Mouse (Mus musculus): ENCODE measurements around the gene Kcnmb2. TPM values are rescaled to one million over a fixed set of nuclear protein-coding genes. Genes with fewer than 3 reads are reported as not detected.

Gene Kcnmb2
- polyA plus RNA-seq, 1 experiment from 2014 or later: 1.5 TPM

GRCm38 (mm10) chr3:32144194-32144593, 241.9 kb downstream of the Kcnmb2 start:
- H3K27me3 ChIP-seq (replicated peaks; ENCODE audit: control insufficient read depth, insufficient read depth, low read length): no peaks in the 10 kb centered on the region
- 80% methylated on average over 5 of the region's 5 CpGs for WGBS
- no peak overlapping the region for H3K4me3 ChIP-seq (ENCODE audit: low read depth, low read length)
- H3K36me3 ChIP-seq (ENCODE audit: control insufficient read depth, insufficient read depth, low read length): no peaks in the 10 kb centered on the region
- no peak overlapping the region for H3K27ac ChIP-seq (ENCODE audit: low read depth, low read length)
- H3K9me3 ChIP-seq (ENCODE audit: control insufficient read depth, low read length): no peaks in the 10 kb centered on the region
- no peak overlapping the region for H3K9ac ChIP-seq (ENCODE audit: low read depth, low read length)
- DNase-seq (ENCODE audit: low spot score) (no peak), ATAC-seq (replicated peaks; ENCODE audit: low FRiP score) (no peak)
- H3K4me1 ChIP-seq (replicated peaks; ENCODE audit: control insufficient read depth, insufficient read depth, low read length): no peaks in the 10 kb centered on the region
- H3K4me2 ChIP-seq: no peak overlapping the region

GRCm38 (mm10) chr3:32144655-32145054, 242.3 kb downstream of the Kcnmb2 start:
- Histone ChIP-seq H3K27ac (ENCODE audit: low read depth, low read length) (no peak overlapping the region), H3K4me2 (no peak overlapping the region), H3K9ac (ENCODE audit: low read depth, low read length) (no peak overlapping the region), H3K4me3 (ENCODE audit: low read depth, low read length) (no peak overlapping the region), H3K27me3 (replicated peaks; ENCODE audit: control insufficient read depth, insufficient read depth, low read length) (no peaks in the 10 kb centered on the region), H3K36me3 (ENCODE audit: control insufficient read depth, insufficient read depth, low read length) (no peaks in the 10 kb centered on the region), H3K9me3 (ENCODE audit: control insufficient read depth, low read length) (no peaks in the 10 kb centered on the region), H3K4me1 (replicated peaks; ENCODE audit: control insufficient read depth, insufficient read depth, low read length) (no peaks in the 10 kb centered on the region)
- 63% methylated on average over 3 of the region's 3 CpGs for WGBS
- ATAC-seq (replicated peaks; ENCODE audit: low FRiP score) (no peak), DNase-seq (ENCODE audit: low spot score) (no peak)

- Histone ChIP-seq H3K36me3 (ENCODE audit: control insufficient read depth, insufficient read depth, low read length) (no peaks in the 10 kb centered on the region), H3K4me1 (replicated peaks; ENCODE audit: control insufficient read depth, insufficient read depth, low read length) (no peaks in the 10 kb centered on the region), H3K4me3 (ENCODE audit: low read depth, low read length) (no peak overlapping the region), H3K9ac (ENCODE audit: low read depth, low read length) (no peak overlapping the region), H3K9me3 (ENCODE audit: control insufficient read depth, low read length) (no peaks in the 10 kb centered on the region), H3K27ac (ENCODE audit: low read depth, low read length) (no peak overlapping the region), H3K27me3 (replicated peaks; ENCODE audit: control insufficient read depth, insufficient read depth, low read length) (no peaks in the 10 kb centered on the region), H3K4me2 (no peak overlapping the region)
- WGBS: 82% methylated on average over 4 of the region's 4 CpGs
- ATAC-seq (replicated peaks; ENCODE audit: low FRiP score) (no peak), DNase-seq (ENCODE audit: low spot score) (no peak)
Measured at GRCm38 (mm10) chr3:32147739-32148138, 245.4 kb downstream of the Kcnmb2 start.

GRCm38 (mm10) chr3:32149851-32150570, 247.7 kb downstream of the Kcnmb2 start:
- 70% methylated on average over 14 of the region's 14 CpGs for WGBS
- Histone ChIP-seq H3K4me1 (replicated peaks; ENCODE audit: control insufficient read depth, insufficient read depth, low read length) (no peaks in the 10 kb centered on the region), H3K9me3 (ENCODE audit: control insufficient read depth, low read length) (no peaks in the 10 kb centered on the region), H3K9ac (ENCODE audit: low read depth, low read length) (no peak overlapping the region), H3K4me2 (no peak overlapping the region), H3K36me3 (ENCODE audit: control insufficient read depth, insufficient read depth, low read length) (no peaks in the 10 kb centered on the region), H3K27ac (ENCODE audit: low read depth, low read length) (no peak overlapping the region), H3K4me3 (ENCODE audit: low read depth, low read length) (no peak overlapping the region), H3K27me3 (replicated peaks; ENCODE audit: control insufficient read depth, insufficient read depth, low read length) (no peaks in the 10 kb centered on the region)
- no peak for ATAC-seq (replicated peaks; ENCODE audit: low FRiP score)
- no peak for DNase-seq (ENCODE audit: low spot score)

- H3K36me3 ChIP-seq (ENCODE audit: control insufficient read depth, insufficient read depth, low read length): no peaks in the 10 kb centered on the region
- no peak overlapping the region for H3K9ac ChIP-seq (ENCODE audit: low read depth, low read length)
- 68% methylated on average over 6 of the region's 6 CpGs for WGBS
- DNase-seq (ENCODE audit: low spot score): no peak
- no peaks in the 10 kb centered on the region for H3K9me3 ChIP-seq (ENCODE audit: control insufficient read depth, low read length)
- no peak for ATAC-seq (replicated peaks; ENCODE audit: low FRiP score)
- H3K4me3 ChIP-seq (ENCODE audit: low read depth, low read length): no peak overlapping the region
- no peaks in the 10 kb centered on the region for H3K4me1 ChIP-seq (replicated peaks; ENCODE audit: control insufficient read depth, insufficient read depth, low read length)
- H3K27ac ChIP-seq (ENCODE audit: low read depth, low read length): no peak overlapping the region
- H3K4me2 ChIP-seq: no peak overlapping the region
- H3K27me3 ChIP-seq (replicated peaks; ENCODE audit: control insufficient read depth, insufficient read depth, low read length): no peaks in the 10 kb centered on the region
Measured at GRCm38 (mm10) chr3:32180519-32180918, 278.2 kb downstream of the Kcnmb2 start.

GRCm38 (mm10) chr3:32185855-32186522, 283.7 kb downstream of the Kcnmb2 start:
- no peak overlapping the region for H3K27ac ChIP-seq (ENCODE audit: low read depth, low read length)
- WGBS: 53% methylated on average over 2 of the region's 2 CpGs
- H3K4me2 ChIP-seq: no peak overlapping the region
- ATAC-seq (replicated peaks; ENCODE audit: low FRiP score): no peak
- no peaks in the 10 kb centered on the region for H3K4me1 ChIP-seq (replicated peaks; ENCODE audit: control insufficient read depth, insufficient read depth, low read length)
- H3K27me3 ChIP-seq (replicated peaks; ENCODE audit: control insufficient read depth, insufficient read depth, low read length): no peaks in the 10 kb centered on the region
- H3K36me3 ChIP-seq (ENCODE audit: control insufficient read depth, insufficient read depth, low read length): no peaks in the 10 kb centered on the region
- H3K4me3 ChIP-seq (ENCODE audit: low read depth, low read length): no peak overlapping the region
- no peak overlapping the region for H3K9ac ChIP-seq (ENCODE audit: low read depth, low read length)
- no peaks in the 10 kb centered on the region for H3K9me3 ChIP-seq (ENCODE audit: control insufficient read depth, low read length)
- DNase-seq (ENCODE audit: low spot score): no peak

- no peak overlapping the region for H3K9ac ChIP-seq (ENCODE audit: low read depth, low read length)
- no peak overlapping the region for H3K27ac ChIP-seq (ENCODE audit: low read depth, low read length)
- ATAC-seq (replicated peaks; ENCODE audit: low FRiP score) (no peak), DNase-seq (ENCODE audit: low spot score) (peak; percentile 35)
- WGBS: 29% methylated on average over 5 of the region's 5 CpGs
- no peak overlapping the region for H3K4me3 ChIP-seq (ENCODE audit: low read depth, low read length)
- no peaks in the 10 kb centered on the region for H3K4me1 ChIP-seq (replicated peaks; ENCODE audit: control insufficient read depth, insufficient read depth, low read length)
- no peaks in the 10 kb centered on the region for H3K9me3 ChIP-seq (ENCODE audit: control insufficient read depth, low read length)
- no peak overlapping the region for H3K4me2 ChIP-seq
- H3K27me3 ChIP-seq (replicated peaks; ENCODE audit: control insufficient read depth, insufficient read depth, low read length): no peaks in the 10 kb centered on the region
- no peaks in the 10 kb centered on the region for H3K36me3 ChIP-seq (ENCODE audit: control insufficient read depth, insufficient read depth, low read length)
Measured at GRCm38 (mm10) chr3:32188521-32188920, 286.2 kb downstream of the Kcnmb2 start.

- WGBS: 73% methylated on average over 2 of the region's 2 CpGs
- H3K4me2 ChIP-seq: no peak overlapping the region
- DNase-seq (ENCODE audit: low spot score) (no peak), ATAC-seq (replicated peaks; ENCODE audit: low FRiP score) (no peak)
- no peaks in the 10 kb centered on the region for H3K9me3 ChIP-seq (ENCODE audit: control insufficient read depth, low read length)
- no peaks in the 10 kb centered on the region for H3K27me3 ChIP-seq (replicated peaks; ENCODE audit: control insufficient read depth, insufficient read depth, low read length)
- H3K36me3 ChIP-seq (ENCODE audit: control insufficient read depth, insufficient read depth, low read length): no peaks in the 10 kb centered on the region
- H3K9ac ChIP-seq (ENCODE audit: low read depth, low read length): no peak overlapping the region
- H3K4me1 ChIP-seq (replicated peaks; ENCODE audit: control insufficient read depth, insufficient read depth, low read length): no peaks in the 10 kb centered on the region
- H3K27ac ChIP-seq (ENCODE audit: low read depth, low read length): no peak overlapping the region
- no peak overlapping the region for H3K4me3 ChIP-seq (ENCODE audit: low read depth, low read length)
Measured at GRCm38 (mm10) chr3:32188955-32189354, 286.6 kb downstream of the Kcnmb2 start.

GRCm38 (mm10) chr3:32189956-32190355, 287.6 kb downstream of the Kcnmb2 start:
- no peak for ATAC-seq (replicated peaks; ENCODE audit: low FRiP score)
- H3K4me1 ChIP-seq (replicated peaks; ENCODE audit: control insufficient read depth, insufficient read depth, low read length): no peaks in the 10 kb centered on the region
- DNase-seq (ENCODE audit: low spot score): no peak
- H3K27ac ChIP-seq (ENCODE audit: low read depth, low read length): no peak overlapping the region
- H3K9me3 ChIP-seq (ENCODE audit: control insufficient read depth, low read length): no peaks in the 10 kb centered on the region
- H3K27me3 ChIP-seq (replicated peaks; ENCODE audit: control insufficient read depth, insufficient read depth, low read length): no peaks in the 10 kb centered on the region
- WGBS: 62% methylated on average over 5 of the region's 5 CpGs
- H3K36me3 ChIP-seq (ENCODE audit: control insufficient read depth, insufficient read depth, low read length): no peaks in the 10 kb centered on the region
- H3K4me2 ChIP-seq: no peak overlapping the region
- no peak overlapping the region for H3K4me3 ChIP-seq (ENCODE audit: low read depth, low read length)
- no peak overlapping the region for H3K9ac ChIP-seq (ENCODE audit: low read depth, low read length)

All from liver, embryonic 11.5 days (tissue).